Mouse (Mus musculus) NIH3T3 (cell line): Measurements from ENCODE around the gene Narfl.

ENCODE experiments used
- DNase-seq: peaks from one replicate; pipeline ENCODE4 v3.0.0-alpha.2; 2012; ENCODE audit warnings: low read depth

Gene Narfl

DNA sequence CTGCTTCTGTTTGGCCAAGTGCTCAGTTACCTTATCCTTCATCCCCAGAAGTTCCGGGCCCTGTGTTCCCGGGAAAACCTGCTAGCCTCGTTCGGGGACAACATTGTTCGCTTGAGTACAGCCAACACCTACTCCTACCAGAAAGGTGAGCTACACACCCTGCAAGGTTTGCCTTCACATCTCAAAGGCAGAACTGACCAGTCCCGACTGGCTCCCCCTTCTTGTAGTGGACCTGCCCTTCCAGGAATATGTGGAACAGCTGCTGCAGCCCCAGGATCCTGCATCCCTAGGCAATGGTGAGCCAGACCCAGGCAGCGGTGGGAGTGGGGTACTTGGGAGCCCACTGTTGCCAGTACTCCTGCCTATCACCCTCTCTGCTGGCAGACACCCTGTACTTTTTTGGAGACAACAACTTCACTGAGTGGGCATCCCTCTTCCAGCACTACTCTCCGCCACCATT lies 56.0 kb downstream of the Narfl start:
- DNase-seq, result no peak

DNA sequence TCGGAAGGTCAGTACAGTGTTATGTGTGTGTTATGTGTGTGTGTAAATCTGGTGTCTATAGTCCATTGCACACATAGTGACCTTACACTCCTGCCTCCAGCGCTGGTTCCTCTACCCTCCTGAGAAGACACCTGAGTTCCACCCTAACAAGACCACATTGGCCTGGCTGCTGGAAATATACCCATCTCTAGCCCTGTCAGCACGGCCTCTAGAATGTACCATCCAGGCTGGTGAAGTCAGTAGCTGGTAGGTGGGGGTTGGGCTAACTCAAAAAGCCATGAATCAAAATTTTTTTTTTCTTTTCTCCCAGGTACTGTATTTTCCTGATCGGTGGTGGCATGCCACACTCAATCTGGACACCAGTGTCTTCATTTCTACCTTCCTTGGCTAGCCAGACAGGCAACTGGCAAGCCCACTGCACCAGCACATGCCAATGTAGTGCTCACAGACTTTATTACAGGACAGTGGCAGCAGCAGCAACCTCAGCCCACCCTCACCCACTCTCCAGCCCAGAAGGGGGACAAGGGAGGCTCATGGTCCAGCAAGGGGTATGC lies 56.7 kb downstream of the Narfl start:
- no peak for DNase-seq

DNA sequence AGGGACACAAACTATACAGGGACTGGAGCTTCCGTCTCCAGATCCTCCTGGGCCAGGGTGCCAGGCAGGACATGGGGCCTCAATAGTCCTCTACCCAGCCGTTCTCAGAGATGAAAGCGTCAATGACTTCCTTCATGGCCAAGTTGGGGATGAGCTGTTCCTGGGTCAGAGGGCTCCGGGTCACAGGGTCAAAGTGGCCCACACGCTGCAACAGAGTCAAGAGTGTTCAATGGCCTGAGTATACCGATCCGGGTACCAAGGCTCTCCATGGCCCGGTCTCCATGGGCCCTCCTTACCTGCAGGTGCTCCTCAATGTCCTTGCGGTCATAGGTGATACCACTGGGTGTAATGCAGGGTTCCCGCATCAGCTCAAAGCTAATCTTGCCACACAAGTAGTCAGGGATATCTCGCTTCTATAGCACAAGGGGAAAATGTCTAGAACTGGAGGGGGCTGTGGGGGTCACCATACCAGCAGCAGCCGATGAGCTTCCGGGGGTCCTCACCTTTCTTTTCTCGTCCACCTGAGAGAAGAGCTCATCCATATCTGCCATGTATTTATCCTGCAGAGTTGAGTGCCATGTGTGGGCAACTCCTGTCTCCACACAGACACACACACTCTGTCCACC lies 57.3 kb downstream of the Narfl start:
- DNase-seq, result no peak

DNA sequence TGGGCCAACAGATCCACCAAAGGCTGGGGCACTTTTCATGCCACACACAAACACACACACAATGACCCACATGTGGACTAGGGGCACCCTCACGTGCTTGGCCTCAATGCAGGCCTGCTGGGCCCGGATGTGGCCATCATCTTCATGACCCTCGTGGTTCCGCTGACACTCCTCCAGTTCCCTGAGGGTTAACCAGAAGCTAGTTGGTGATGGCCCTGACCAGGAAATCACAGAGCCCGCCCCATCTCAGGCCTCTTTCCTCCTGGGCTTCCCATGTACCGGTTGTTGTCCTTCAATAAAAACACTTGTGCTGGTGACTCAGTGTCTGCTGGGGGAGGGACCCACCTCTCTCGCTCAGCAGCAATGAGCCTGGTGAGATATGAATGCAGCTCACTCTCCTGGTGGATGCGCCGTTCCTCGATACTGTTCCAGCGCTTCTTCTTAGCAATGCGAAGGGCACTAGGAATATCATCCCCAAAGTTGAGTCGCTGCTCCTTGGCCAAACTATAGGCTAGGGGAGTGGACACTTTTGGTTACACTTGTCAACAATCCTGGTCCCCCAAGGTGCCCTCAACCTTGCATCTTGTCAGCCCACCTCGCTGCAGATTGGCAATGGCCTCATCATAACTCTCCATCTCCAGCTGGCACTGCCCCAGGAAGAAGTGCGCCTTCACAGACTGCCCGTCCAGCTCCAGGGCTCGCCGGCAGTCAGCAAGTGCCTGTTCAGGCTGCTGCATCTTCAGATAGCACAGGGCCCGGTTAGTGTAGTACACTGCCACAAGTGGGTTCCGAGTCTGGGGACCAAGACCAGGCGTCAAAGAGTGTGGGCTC lies 58.1 kb downstream of the Narfl start:
- DNase-seq, result peak; percentile 58

DNA sequence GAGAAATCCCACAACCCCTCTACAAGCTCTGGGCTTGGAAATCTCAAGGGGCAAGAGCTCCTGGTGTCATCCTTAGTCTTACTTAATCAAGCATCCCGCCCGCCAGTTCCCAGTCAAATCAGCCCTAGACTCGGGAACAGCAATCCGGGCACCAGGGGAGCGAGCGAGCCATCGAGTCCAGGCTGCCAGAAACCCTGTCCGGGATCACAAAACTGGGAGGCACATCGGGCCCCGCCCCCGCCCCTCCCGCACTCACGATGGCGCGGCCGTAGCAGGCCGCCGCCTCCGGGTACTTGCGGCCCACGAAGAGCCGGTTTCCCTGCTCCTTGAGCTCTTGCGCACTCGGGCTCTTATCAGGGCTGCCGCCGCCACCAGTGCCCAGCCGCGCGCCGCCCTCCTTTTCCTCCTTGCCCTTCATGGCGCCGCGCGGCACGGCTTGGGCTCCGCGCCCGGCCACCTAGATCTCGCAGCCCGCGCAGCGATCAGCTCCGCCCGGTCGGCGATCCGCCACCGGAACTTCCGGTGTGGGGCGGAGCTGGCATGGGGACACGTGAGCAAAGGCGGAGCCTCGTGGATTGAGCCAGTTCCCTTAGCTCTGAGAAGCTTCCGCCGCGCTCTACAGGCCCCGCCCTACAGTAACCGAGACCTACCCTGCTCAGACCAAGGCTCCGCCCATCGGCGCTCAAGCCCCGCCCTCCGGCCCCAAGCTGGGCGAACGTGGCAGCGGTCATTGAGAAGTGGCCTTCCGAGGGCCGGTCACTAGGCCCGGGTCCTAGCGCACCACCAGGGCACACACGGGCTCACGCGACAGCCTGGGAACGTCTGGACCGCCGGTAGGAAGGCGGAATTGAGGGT lies 59.1 kb downstream of the Narfl start:
- DNase-seq, result peak; percentile 100
